Mouse (Mus musculus): ENCODE measurements around the gene Mcpt2. TPM values are rescaled to one million over a fixed set of nuclear protein-coding genes. Genes with fewer than 3 reads are reported as not detected.
"Not testable (repeated sequence)": the region's sequence is repeated elsewhere in the genome, so short reads cannot be mapped to it uniquely, and the experiment has no call there.

Gene Mcpt2
- polyA plus RNA-seq (2014; fragmentation: Nextera tagmentation; extraction: Ambion mirVana): not detected in 2 replicates

GRCm38 (mm10) chr14:56041792-56042191 lies at the start of gene Mcpt2:
TSS of gene Mcpt2 (plus strand) at chr14:56042041.
- H3K9ac ChIP-seq (ENCODE audit: low read depth, low read length); H3K27ac ChIP-seq (ENCODE audit: low read depth, low read length); H3K36me3 ChIP-seq (ENCODE audit: control insufficient read depth, insufficient read depth, low read length); H3K4me1 ChIP-seq (replicated peaks; ENCODE audit: control insufficient read depth, insufficient read depth, low read length); H3K4me3 ChIP-seq (ENCODE audit: low read depth, low read length); H3K27me3 ChIP-seq (replicated peaks; ENCODE audit: control insufficient read depth, insufficient read depth, low read length); ATAC-seq (replicated peaks; ENCODE audit: low FRiP score); H3K9me3 ChIP-seq (ENCODE audit: control insufficient read depth, low read length); DNase-seq (ENCODE audit: low spot score); H3K4me2 ChIP-seq: not testable (repeated sequence)
- 29% methylated on average over 1 of the region's 1 CpGs for WGBS

- Histone ChIP-seq H3K36me3 (ENCODE audit: control insufficient read depth, insufficient read depth, low read length) (no peaks in the 10 kb centered on the region), H3K27me3 (replicated peaks; ENCODE audit: control insufficient read depth, insufficient read depth, low read length) (no peaks in the 10 kb centered on the region), H3K4me3 (ENCODE audit: low read depth, low read length) (no peak overlapping the region), H3K27ac (ENCODE audit: low read depth, low read length) (no peak overlapping the region), H3K4me2 (no peak overlapping the region), H3K4me1 (replicated peaks; ENCODE audit: control insufficient read depth, insufficient read depth, low read length) (no peaks in the 10 kb centered on the region), H3K9ac (ENCODE audit: low read depth, low read length) (no peak overlapping the region), H3K9me3 (ENCODE audit: control insufficient read depth, low read length) (no peaks in the 10 kb centered on the region)
- WGBS: 65% methylated on average over 3 of the region's 3 CpGs
- DNase-seq (ENCODE audit: low spot score) (no peak), ATAC-seq (replicated peaks; ENCODE audit: low FRiP score) (no peak)
Observed at GRCm38 (mm10) chr14:56013147-56013546, 28.7 kb upstream of the Mcpt2 start.

DNA sequence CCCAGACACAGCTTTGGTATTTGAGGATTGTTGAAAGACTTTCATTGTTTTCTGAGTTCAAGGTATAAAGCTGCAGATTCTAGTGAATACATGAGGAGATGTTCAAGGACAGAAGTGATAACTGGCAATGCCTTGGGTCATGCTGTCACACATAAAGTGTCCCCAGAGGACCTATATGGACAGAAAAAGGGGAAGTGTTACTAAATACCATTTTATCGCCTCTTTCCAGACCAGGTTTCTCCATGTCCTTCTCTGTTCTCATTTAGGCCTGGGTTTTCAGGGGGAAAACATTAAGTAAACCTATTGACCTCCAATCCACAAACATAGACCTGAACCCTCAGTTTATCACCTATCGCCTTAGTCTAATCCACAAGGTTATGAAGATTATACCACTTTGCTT lies 27.9 kb upstream of the Mcpt2 start:
- Histone ChIP-seq H3K4me3 (ENCODE audit: low read depth, low read length) (no peak overlapping the region), H3K9ac (ENCODE audit: low read depth, low read length) (no peak overlapping the region), H3K27ac (ENCODE audit: low read depth, low read length) (no peak overlapping the region), H3K9me3 (ENCODE audit: control insufficient read depth, low read length) (no peaks in the 10 kb centered on the region), H3K4me2 (no peak overlapping the region), H3K27me3 (replicated peaks; ENCODE audit: control insufficient read depth, insufficient read depth, low read length) (no peaks in the 10 kb centered on the region), H3K36me3 (ENCODE audit: control insufficient read depth, insufficient read depth, low read length) (no peaks in the 10 kb centered on the region), H3K4me1 (replicated peaks; ENCODE audit: control insufficient read depth, insufficient read depth, low read length) (no peaks in the 10 kb centered on the region)
- ATAC-seq (replicated peaks; ENCODE audit: low FRiP score) (no peak), DNase-seq (ENCODE audit: low spot score) (no peak)
- WGBS: 77% methylated on average over 2 of the region's 2 CpGs

- H3K4me3 ChIP-seq (ENCODE audit: low read depth, low read length); ATAC-seq (replicated peaks; ENCODE audit: low FRiP score): not testable (repeated sequence)
- 59% methylated on average over 3 of the region's 3 CpGs for WGBS
Observed at GRCm38 (mm10) chr14:56017671-56018070, 24.2 kb upstream of the Mcpt2 start, which contains the start of gene Mcpt1. TSS of gene Mcpt1 (plus strand) at chr14:56017971.

GRCm38 (mm10) chr14:56019446-56019845 lies 22.4 kb upstream of the Mcpt2 start:
- Histone ChIP-seq H3K4me1 (replicated peaks; ENCODE audit: control insufficient read depth, insufficient read depth, low read length) (no peaks in the 10 kb centered on the region), H3K4me3 (ENCODE audit: low read depth, low read length) (no peak overlapping the region), H3K4me2 (no peak overlapping the region), H3K9me3 (ENCODE audit: control insufficient read depth, low read length) (no peaks in the 10 kb centered on the region), H3K9ac (ENCODE audit: low read depth, low read length) (no peak overlapping the region), H3K27me3 (replicated peaks; ENCODE audit: control insufficient read depth, insufficient read depth, low read length) (no peaks in the 10 kb centered on the region), H3K27ac (ENCODE audit: low read depth, low read length) (no peak overlapping the region), H3K36me3 (ENCODE audit: control insufficient read depth, insufficient read depth, low read length) (no peaks in the 10 kb centered on the region)
- DNase-seq (ENCODE audit: low spot score): no peak
- no peak for ATAC-seq (replicated peaks; ENCODE audit: low FRiP score)
- 67% methylated on average over 1 of the region's 1 CpGs for WGBS

More at GRCm38 (mm10) chr14:56017671-56018070, 24.2 kb upstream of the Mcpt2 start, which contains the start of gene Mcpt1:
- H3K27me3 ChIP-seq (replicated peaks; ENCODE audit: control insufficient read depth, insufficient read depth, low read length); DNase-seq (ENCODE audit: low spot score); H3K36me3 ChIP-seq (ENCODE audit: control insufficient read depth, insufficient read depth, low read length); H3K9me3 ChIP-seq (ENCODE audit: control insufficient read depth, low read length); H3K9ac ChIP-seq (ENCODE audit: low read depth, low read length); H3K4me1 ChIP-seq (replicated peaks; ENCODE audit: control insufficient read depth, insufficient read depth, low read length); H3K27ac ChIP-seq (ENCODE audit: low read depth, low read length); H3K4me2 ChIP-seq: not testable (repeated sequence)

- not testable (repeated sequence) for H3K4me1 ChIP-seq (replicated peaks; ENCODE audit: control insufficient read depth, insufficient read depth, low read length); H3K4me2 ChIP-seq; H3K9me3 ChIP-seq (ENCODE audit: control insufficient read depth, low read length); DNase-seq (ENCODE audit: low spot score); H3K9ac ChIP-seq (ENCODE audit: low read depth, low read length); H3K27me3 ChIP-seq (replicated peaks; ENCODE audit: control insufficient read depth, insufficient read depth, low read length); H3K4me3 ChIP-seq (ENCODE audit: low read depth, low read length); H3K36me3 ChIP-seq (ENCODE audit: control insufficient read depth, insufficient read depth, low read length); H3K27ac ChIP-seq (ENCODE audit: low read depth, low read length)
- ATAC-seq (replicated peaks; ENCODE audit: low FRiP score): peak; percentile 98
- WGBS: 51% methylated on average over 4 of the region's 4 CpGs
Observed at GRCm38 (mm10) chr14:56021305-56021704, 20.5 kb upstream of the Mcpt2 start.

- not testable (repeated sequence) for H3K4me1 ChIP-seq (replicated peaks; ENCODE audit: control insufficient read depth, insufficient read depth, low read length); DNase-seq (ENCODE audit: low spot score); H3K9ac ChIP-seq (ENCODE audit: low read depth, low read length); ATAC-seq (replicated peaks; ENCODE audit: low FRiP score); H3K27me3 ChIP-seq (replicated peaks; ENCODE audit: control insufficient read depth, insufficient read depth, low read length); H3K36me3 ChIP-seq (ENCODE audit: control insufficient read depth, insufficient read depth, low read length); H3K27ac ChIP-seq (ENCODE audit: low read depth, low read length); H3K4me3 ChIP-seq (ENCODE audit: low read depth, low read length); H3K9me3 ChIP-seq (ENCODE audit: control insufficient read depth, low read length); H3K4me2 ChIP-seq
- 62% methylated on average over 3 of the region's 3 CpGs for WGBS
Observed at GRCm38 (mm10) chr14:56030395-56030794, 11.4 kb upstream of the Mcpt2 start, which contains the start of gene Mcpt9. TSS of gene Mcpt9 (minus strand) at chr14:56030495.

DNA sequence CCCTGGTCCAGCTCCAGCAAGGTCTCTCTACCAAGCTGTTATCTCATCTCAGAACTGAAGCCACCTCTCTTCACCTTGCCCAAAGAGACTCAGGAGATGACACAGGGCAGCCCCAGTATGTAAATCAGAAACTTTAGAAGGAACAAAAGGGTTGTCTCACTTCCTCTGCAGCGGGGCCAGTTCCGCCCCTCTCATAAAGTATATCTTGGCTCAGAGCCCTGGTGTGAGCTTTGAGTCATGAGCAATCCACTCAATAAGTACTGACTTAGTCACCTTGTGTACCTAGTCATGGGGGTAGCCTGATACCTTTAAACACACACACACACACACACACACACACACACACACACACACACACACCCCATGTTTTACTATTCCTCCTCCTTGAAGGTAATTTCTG lies 7.4 kb upstream of the Mcpt2 start:
- Histone ChIP-seq H3K27me3 (replicated peaks; ENCODE audit: control insufficient read depth, insufficient read depth, low read length) (no peaks in the 10 kb centered on the region), H3K4me1 (replicated peaks; ENCODE audit: control insufficient read depth, insufficient read depth, low read length) (no peaks in the 10 kb centered on the region), H3K9me3 (ENCODE audit: control insufficient read depth, low read length) (no peaks in the 10 kb centered on the region), H3K9ac (ENCODE audit: low read depth, low read length) (no peak overlapping the region), H3K27ac (ENCODE audit: low read depth, low read length) (no peak overlapping the region), H3K4me3 (ENCODE audit: low read depth, low read length) (no peak overlapping the region), H3K36me3 (ENCODE audit: control insufficient read depth, insufficient read depth, low read length) (no peaks in the 10 kb centered on the region), H3K4me2 (no peak overlapping the region)
- ATAC-seq (replicated peaks; ENCODE audit: low FRiP score) (no peak), DNase-seq (ENCODE audit: low spot score) (no peak)
- 75% methylated on average over 2 of the region's 2 CpGs for WGBS

GRCm38 (mm10) chr14:56055408-56055807 lies 13.6 kb downstream of the Mcpt2 start:
- H3K27ac ChIP-seq (ENCODE audit: low read depth, low read length): no peak overlapping the region
- no peak overlapping the region for H3K4me2 ChIP-seq
- DNase-seq (ENCODE audit: low spot score) (no peak), ATAC-seq (replicated peaks; ENCODE audit: low FRiP score) (no peak)
- H3K4me3 ChIP-seq (ENCODE audit: low read depth, low read length): no peak overlapping the region
- no peaks in the 10 kb centered on the region for H3K27me3 ChIP-seq (replicated peaks; ENCODE audit: control insufficient read depth, insufficient read depth, low read length)
- no peak overlapping the region for H3K9ac ChIP-seq (ENCODE audit: low read depth, low read length)
- no peaks in the 10 kb centered on the region for H3K4me1 ChIP-seq (replicated peaks; ENCODE audit: control insufficient read depth, insufficient read depth, low read length)
- no peaks in the 10 kb centered on the region for H3K9me3 ChIP-seq (ENCODE audit: control insufficient read depth, low read length)
- no peaks in the 10 kb centered on the region for H3K36me3 ChIP-seq (ENCODE audit: control insufficient read depth, insufficient read depth, low read length)
- WGBS: 60% methylated on average over 3 of the region's 3 CpGs
